Mouse (Mus musculus): ENCODE measurements around the gene Mmp14. TPM values are rescaled to one million over a fixed set of nuclear protein-coding genes. Genes with fewer than 3 reads are reported as not detected.

Gene Mmp14
- total and polyA plus RNA-seq, 3 experiments: 19.4 to 29.9 TPM; not detected in 1

DNA sequence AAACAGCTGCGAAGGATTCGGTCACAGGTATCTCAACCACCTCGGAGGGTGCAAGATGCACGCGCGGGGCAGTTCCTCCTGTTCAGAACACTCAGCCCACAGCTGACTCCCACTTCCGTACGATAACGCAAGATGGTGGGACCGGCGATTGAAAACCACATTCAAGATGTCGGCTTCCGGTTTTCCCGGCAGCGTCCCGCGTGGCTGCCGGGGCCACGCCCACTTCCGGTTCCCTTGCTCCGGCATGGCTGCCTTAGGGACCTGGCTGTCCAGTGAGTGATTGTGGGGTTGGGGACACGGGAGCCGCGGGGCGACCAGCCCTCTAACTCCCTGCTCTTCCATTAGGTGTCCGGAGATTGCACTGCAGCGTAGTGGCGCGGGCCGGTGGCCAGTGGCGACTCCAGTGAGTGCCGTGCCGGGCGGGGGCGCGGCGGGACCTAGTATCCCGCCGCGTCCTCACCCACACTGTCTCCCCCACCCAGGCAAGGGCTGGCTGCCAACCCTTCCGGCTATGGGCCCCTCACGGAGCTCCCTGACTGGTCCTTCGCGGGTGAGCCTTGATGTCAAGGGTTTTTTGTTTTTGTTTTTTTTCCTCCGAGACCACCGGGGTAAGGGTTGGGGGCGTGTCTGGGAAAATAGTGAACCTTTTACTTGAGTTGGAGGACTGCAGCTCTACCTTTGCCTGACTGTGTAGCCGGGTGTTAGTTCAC lies 4.6 kb upstream of the Mmp14 start, which contains the start of gene Mrpl52 (continued):
- TF ChIP-seq UBTF (IDR thresholded peaks at IDR 0.05; ENCODE audit: borderline replicate concordance, insufficient read depth, low read depth, low read length) (no peak), TAL1 (IDR thresholded peaks at IDR 0.05; ENCODE audit: low read length) (peak; percentile 58), MAX (IDR thresholded peaks at IDR 0.05; ENCODE audit: low read length) (peak; percentile 94), MYB (IDR thresholded peaks at IDR 0.05; ENCODE audit: low read depth, low read length) (peak; percentile 59), CHD1 (IDR thresholded peaks at IDR 0.05; ENCODE audit: low read depth, low read length) (no peak; the same call in 1 of the 2 replicates), ZMIZ1 (IDR thresholded peaks at IDR 0.05; ENCODE audit: low read depth, low read length) (peak; percentile 80), POLR2A (IDR thresholded peaks at IDR 0.05; ENCODE audit: control insufficient read depth in 1 of 2, insufficient read depth in 1 of 2, low read depth in 1 of 2, low read length in 2 of 2, poor library complexity in 1 of 2) (peak; percentile 86 to 92), POLR2AphosphoS2 (IDR thresholded peaks at IDR 0.05; ENCODE audit: low read length) (peak; percentile 29; the same call in 1 of the 2 replicates), BHLHE40 (IDR thresholded peaks at IDR 0.05; ENCODE audit: borderline replicate concordance, low read depth, low read length) (peak; percentile 90), POLR2AphosphoS5 (IDR thresholded peaks at IDR 0.05; ENCODE audit: borderline replicate concordance, low read depth, low read length) (no peak), CTCF (IDR thresholded peaks at IDR 0.05 in 2 of 3, conservative IDR thresholded peaks at IDR 0.05 in 1 of 3; ENCODE audit: control insufficient read depth in 1 of 3, insufficient read depth in 1 of 3, low read depth in 2 of 3, low read length in 3 of 3, poor library complexity in 1 of 3, severe bottlenecking in 1 of 3) (no peak)

DNA sequence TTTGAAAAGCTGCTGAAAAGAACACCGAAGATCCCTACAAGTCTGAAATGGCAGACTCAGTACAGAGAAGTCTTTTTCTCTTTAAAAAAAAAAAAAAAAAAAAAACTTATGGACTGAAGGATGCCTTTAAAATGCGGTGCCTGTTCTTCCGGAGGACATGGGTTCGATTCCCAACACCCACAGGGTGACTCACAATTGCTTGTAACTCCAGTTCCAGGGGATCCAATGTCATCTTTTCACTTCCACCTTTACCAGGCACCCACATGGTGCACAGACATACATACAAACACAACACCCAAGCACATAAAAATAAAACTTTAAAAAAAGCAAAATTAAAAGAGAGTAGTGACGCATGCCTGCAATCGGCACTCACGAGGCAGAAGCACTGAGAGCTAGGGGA lies 3.7 kb upstream of the Mmp14 start:
- Histone ChIP-seq H3K27ac (ENCODE audit: control insufficient read depth, low read depth, low read length) (peak overlapping the region; percentile 100), H3K4me1 (ENCODE audit: control insufficient read depth in 1 of 2, insufficient read depth in 2 of 2, low read length in 2 of 2) (peaks cover 5 to 42% of the 10 kb centered on the region in 2 experiments; a peak in 3 of 4 replicates), H3K79me2 (ENCODE audit: control insufficient read depth, insufficient read depth, low read length, poor library complexity) (peaks cover 39% of the 10 kb centered on the region), H3K27me3 (ENCODE audit: control insufficient read depth in 1 of 2, insufficient read depth in 2 of 2, low read length in 2 of 2) (no peaks in the 10 kb centered on the region), H3K9ac (ENCODE audit: control insufficient read depth, low read depth, low read length, poor library complexity, severe bottlenecking) (peak overlapping the region; percentile 94), H3K4me3 (ENCODE audit: control insufficient read depth in 1 of 2, insufficient read depth in 1 of 2, low read depth in 2 of 2, low read length in 2 of 2) (peak overlapping the region; percentile 67 to 92), H3K9me3 (replicated peaks; ENCODE audit: insufficient read depth, low read length) (no peaks in the 10 kb centered on the region), H3K36me3 (ENCODE audit: control insufficient read depth in 1 of 2, insufficient read depth in 2 of 2, low read length in 2 of 2) (peaks cover 0 to 45% of the 10 kb centered on the region in 2 experiments; a peak in 2 of 4 replicates)
- TF ChIP-seq MYC (IDR thresholded peaks at IDR 0.05; ENCODE audit: low read depth, low read length) (0 out of 2 replicates have a peak, but pooled peaks have one; percentile 43), EP300 (IDR thresholded peaks at IDR 0.05; ENCODE audit: low read depth in 1 of 2, low read length in 2 of 2) (no peak), ZNF384 (IDR thresholded peaks at IDR 0.05; ENCODE audit: low read depth, low read length) (peak; percentile 69; the same call in 1 of the 2 replicates), JUND (IDR thresholded peaks at IDR 0.05; ENCODE audit: low read depth, low read length) (no peak)
- DNase-seq (ENCODE audit: low read depth, low spot score): peak; percentile 70

DNA sequence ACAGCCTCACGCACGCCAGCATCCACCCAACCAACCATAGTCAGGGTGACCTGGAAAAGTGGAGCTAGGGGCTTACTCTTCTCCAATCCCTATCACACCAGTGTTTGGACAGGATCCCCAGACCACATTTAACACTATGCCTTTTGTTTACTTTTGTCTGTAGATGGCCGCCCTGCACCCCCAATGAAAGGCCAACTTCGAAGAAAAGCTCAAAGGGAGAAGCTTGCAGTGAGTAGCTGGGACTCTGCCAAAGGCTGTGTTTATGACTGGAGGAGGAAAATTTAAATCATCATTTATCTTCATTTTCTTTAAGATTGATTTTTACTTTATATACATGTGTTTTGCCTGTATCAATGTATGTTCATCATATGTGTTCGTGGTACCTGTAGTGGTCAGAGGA lies 3.0 kb upstream of the Mmp14 start:
- peaks cover 2 to 38% of the 10 kb centered on the region in 2 experiments; a peak in 3 of 4 replicates for H3K4me1 ChIP-seq (ENCODE audit: control insufficient read depth in 1 of 2, insufficient read depth in 2 of 2, low read length in 2 of 2)
- H3K36me3 ChIP-seq (ENCODE audit: control insufficient read depth in 1 of 2, insufficient read depth in 2 of 2, low read length in 2 of 2): peaks cover 0 to 43% of the 10 kb centered on the region in 2 experiments; a peak in 2 of 4 replicates
- H3K27me3 ChIP-seq (ENCODE audit: control insufficient read depth in 1 of 2, insufficient read depth in 2 of 2, low read length in 2 of 2): no peaks in the 10 kb centered on the region
- peak overlapping the region in 1 of 2 experiments; percentile 92; a peak in 1 of 4 replicates for H3K4me3 ChIP-seq (ENCODE audit: control insufficient read depth in 1 of 2, insufficient read depth in 1 of 2, low read depth in 2 of 2, low read length in 2 of 2)
- TF ChIP-seq POLR2A (IDR thresholded peaks at IDR 0.05; ENCODE audit: control insufficient read depth in 1 of 2, insufficient read depth in 1 of 2, low read depth in 1 of 2, low read length in 2 of 2, poor library complexity in 1 of 2) (peak in 1 of 2 experiments; percentile 36; a peak in 1 of 4 replicates), RAD21 (IDR thresholded peaks at IDR 0.05; ENCODE audit: low read depth, low read length) (no peak), GATA1 (IDR thresholded peaks at IDR 0.05; ENCODE audit: low read depth, low read length) (no peak)
- H3K27ac ChIP-seq (ENCODE audit: control insufficient read depth, low read depth, low read length): peak overlapping the region; percentile 100
- H3K9ac ChIP-seq (ENCODE audit: control insufficient read depth, low read depth, low read length, poor library complexity, severe bottlenecking): peak overlapping the region; percentile 94
- no peaks in the 10 kb centered on the region for H3K9me3 ChIP-seq (replicated peaks; ENCODE audit: insufficient read depth, low read length)
- peaks cover 41% of the 10 kb centered on the region for H3K79me2 ChIP-seq (ENCODE audit: control insufficient read depth, insufficient read depth, low read length, poor library complexity)
- DNase-seq (ENCODE audit: low read depth, low spot score): peak; percentile 51
